ENCODE assay signal across 8 mouse cellular contexts in genomic region chr2:131261481-131262212, GRCm38 (mm10). TPM values are rescaled to one million over a fixed set of nuclear protein-coding genes. Genes with fewer than 3 reads are reported as not detected.
A peak's percentile ranks its signal among the peaks of the same experiment; 100 is the strongest.
DNase-seq lines count a peak whose midpoint lies in the region; ATAC-seq and TF ChIP-seq lines count a peak whose summit lies in the region.

No protein-coding gene starts in this region.

- H3K27me3 ChIP-seq in megakaryocyte, embryonic 14.5 days (replicated peaks), result no peaks in the 10 kb centered on the region

- H3K36me3 ChIP-seq in megakaryocyte, embryonic 14.5 days (replicated peaks; ENCODE audit: low read length), result peaks cover 11% of the 10 kb centered on the region

- TF ChIP-seq CTCF in left cerebral cortex, adult 2 months (IDR thresholded peaks at IDR 0.05), result no peak
- TF ChIP-seq CTCF in bone marrow macrophage, adult 2 months (IDR thresholded peaks at IDR 0.05; ENCODE audit: low read depth, low read length), result no peak

- H3K27ac ChIP-seq in left cerebral cortex, adult 2 months, result peak overlapping the region; percentile 99
- peak overlapping the region; percentile 15; the same call in 1 of the 2 replicates for H3K27ac ChIP-seq in bone marrow macrophage, adult 2 months (ENCODE audit: insufficient read depth, low read depth, low read length)

- no peaks in the 10 kb centered on the region for H3K9me3 ChIP-seq in megakaryocyte, embryonic 14.5 days

- no peak for TF ChIP-seq POLR2A in bone marrow macrophage, adult 2 months (IDR thresholded peaks at IDR 0.05; ENCODE audit: borderline replicate concordance, low read depth, low read length)

- intact Hi-C loops in left cerebral cortex, adult 2 months (cut with DNase I), result loop anchor here (1.0 to 5.0 kb wide), 5 partner anchors 29 to 99 kb away; partner anchors contain the start of genes 1700037H04Rik, Cenpb and Rnf24
- intact Hi-C loops in left cerebral cortex, postnatal 4 days (cut with DNase I), result loop anchor here (10.0 kb wide), 1 partner anchor 233 kb away; the partner anchor contains the start of gene Smox

- no peak for DNase-seq in left cerebral cortex, adult 2 months (ENCODE audit: extremely low spot score in 1 of 2, low spot score in 2 of 2)
- no peak for DNase-seq in left cerebral cortex, adult 9 months (ENCODE audit: low spot score in 2 of 2)
- DNase-seq in left cerebral cortex, postnatal 4 days, result no peak
- DNase-seq in urinary bladder, postnatal 36 days (ENCODE audit: low spot score in 2 of 2), result no peak
- no peak for DNase-seq in kidney, postnatal 14 days

- ATAC-seq in granulocyte monocyte progenitor cell, adult 5-6 weeks (replicated peaks; ENCODE audit: poor library complexity, severe bottlenecking), result peak; percentile 29

- peaks cover 14% of the 10 kb centered on the region for H3K4me1 ChIP-seq in bone marrow macrophage, adult 2 months (ENCODE audit: control insufficient read depth, insufficient read depth, low read length)
- H3K4me1 ChIP-seq in megakaryocyte, embryonic 14.5 days, result peaks cover 66% of the 10 kb centered on the region

- peak overlapping the region; percentile 63 for H3K4me3 ChIP-seq in left cerebral cortex, adult 2 months
- peak overlapping the region; percentile 68 for H3K4me3 ChIP-seq in bone marrow macrophage, adult 2 months (ENCODE audit: insufficient read depth, low read length)
- H3K4me3 ChIP-seq in megakaryocyte, embryonic 14.5 days (replicated peaks), result peak overlapping the region; percentile 95

RNA-seq across cellular contexts. Expression of gene Pank2, which starts 0.6 kb away (rescaled TPM):
- total RNA-seq in left cerebral cortex, adult 2 months (2021), result 10 to 100 TPM; 62.8 to 74.0 TPM
- polyA plus RNA-seq in bone marrow macrophage, adult 2 months (2012; ENCODE audit: insufficient read depth, insufficient read length, missing spikeins), result 49.3 and 50.2 TPM in 2 replicates
- total RNA-seq in granulocyte monocyte progenitor cell, adult 5-6 weeks (2014; fragmentation: Nextera tagmentation), result 34.6 and 48.4 TPM in 2 replicates
- total RNA-seq in granulocyte monocyte progenitor cell, adult 5-6 weeks (2017), result 39.3 and 41.8 TPM in 2 replicates
- polyA plus RNA-seq in megakaryocyte, embryonic 14.5 days (2012; ENCODE audit: insufficient read depth, low replicate concordance), result 8.5 and 15.6 TPM in 2 replicates
- 10 to 100 TPM; 47.6 to 50.8 TPM for total RNA-seq in left cerebral cortex, postnatal 4 days (2021)

RNA-seq across cellular contexts. Expression of gene Mavs, which starts 27.8 kb away (rescaled TPM):
- 1 to 10 TPM; 6.7 to 6.9 TPM for total RNA-seq in left cerebral cortex, adult 2 months (2021)
- 39.0 and 40.3 TPM in 2 replicates for polyA plus RNA-seq in bone marrow macrophage, adult 2 months (2012; ENCODE audit: insufficient read depth, insufficient read length, missing spikeins)
- 26.2 and 26.6 TPM in 2 replicates for total RNA-seq in granulocyte monocyte progenitor cell, adult 5-6 weeks (2014; fragmentation: Nextera tagmentation)
- total RNA-seq in granulocyte monocyte progenitor cell, adult 5-6 weeks (2017), result 11.3 and 11.8 TPM in 2 replicates
- polyA plus RNA-seq in megakaryocyte, embryonic 14.5 days (2012; ENCODE audit: insufficient read depth, low replicate concordance), result 12.8 and 15.6 TPM in 2 replicates
- total RNA-seq in left cerebral cortex, postnatal 4 days (2021), result 1 to 10 TPM; 4.5 to 4.7 TPM

RNA-seq across cellular contexts. Expression of gene Ap5s1, which starts 54.8 kb away (rescaled TPM):
- 10 to 100 TPM; 21.7 to 28.7 TPM for total RNA-seq in left cerebral cortex, adult 2 months (2021)
- polyA plus RNA-seq in bone marrow macrophage, adult 2 months (2012; ENCODE audit: insufficient read depth, insufficient read length, missing spikeins), result 28.1 and 29.1 TPM in 2 replicates
- 5.7 and 5.9 TPM in 2 replicates for total RNA-seq in granulocyte monocyte progenitor cell, adult 5-6 weeks (2014; fragmentation: Nextera tagmentation)
- 1.0 and 1.5 TPM in 2 replicates for total RNA-seq in granulocyte monocyte progenitor cell, adult 5-6 weeks (2017)
- polyA plus RNA-seq in megakaryocyte, embryonic 14.5 days (2012; ENCODE audit: insufficient read depth, low replicate concordance), result 7.7 and 14.6 TPM in 2 replicates
- 10 to 100 TPM; 17.9 to 18.5 TPM for total RNA-seq in left cerebral cortex, postnatal 4 days (2021)
